Comparison of ENCODE assay signal across 17 mouse cellular contexts in the genomic region with DNA sequence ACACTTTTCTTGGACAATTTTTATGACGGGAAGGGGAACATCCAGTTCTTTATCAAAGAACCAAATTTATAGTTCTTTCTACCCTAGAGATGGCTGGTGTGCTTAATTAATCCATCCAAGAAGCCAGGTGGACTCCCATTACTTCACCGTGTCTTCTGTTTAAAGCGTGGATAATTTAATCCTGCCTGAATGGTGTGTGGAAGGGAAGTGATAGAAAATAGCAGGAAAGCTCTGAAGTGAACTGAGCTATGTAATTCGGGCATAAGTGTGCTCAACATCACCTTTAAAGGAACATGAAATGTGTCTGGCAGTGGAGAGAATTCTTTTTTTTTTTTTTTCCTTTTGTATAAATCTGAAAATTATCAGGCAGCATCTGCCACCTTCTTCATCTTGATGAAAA.
"Had no signal": no experiment of that assay in that cellular context is flagged by ENCODE, and none has a peak within 500 bp of the region (broad histone marks: within the 10 kb centered on the region; RNA-seq: fewer than 3 reads in every experiment).

No protein-coding gene starts in this region.

- H3K36me3 ChIP-seq: liver, embryonic 13.5 days; liver, embryonic 15.5 days; lung, embryonic 15.5 days; neural tube, embryonic 12.5 days; stomach, embryonic 15.5 days had no signal

- DNase-seq: liver, embryonic 13.5 days; liver, postnatal 0 days; lung, adult 2 months; lung, postnatal 14 days; lung, postnatal 36 days; right cerebral cortex, postnatal 14 days; thymus, adult 2 months; thymus, postnatal 25 days; thymus, postnatal 4 days had no signal

- H3K9me3 ChIP-seq: liver, embryonic 13.5 days; liver, embryonic 15.5 days; lung, embryonic 15.5 days; megakaryocyte, embryonic 14.5 days; neural tube, embryonic 12.5 days; stomach, embryonic 15.5 days had no signal

- H3K4me1 ChIP-seq: liver, embryonic 13.5 days; liver, embryonic 15.5 days; lung, embryonic 15.5 days; neural tube, embryonic 12.5 days; stomach, embryonic 15.5 days had no signal

- H3K4me3 ChIP-seq: liver, embryonic 13.5 days; liver, embryonic 15.5 days; lung, embryonic 15.5 days; megakaryocyte, embryonic 14.5 days; neural tube, embryonic 12.5 days; stomach, embryonic 15.5 days had no signal

- ATAC-seq: liver, postnatal 0 days; lung, postnatal 0 days had no signal

- H3K27ac ChIP-seq: liver, embryonic 13.5 days; liver, embryonic 15.5 days; lung, embryonic 15.5 days; macrophage; neural tube, embryonic 12.5 days; stomach, embryonic 15.5 days; stomach, postnatal 0 days had no signal

- H3K9ac ChIP-seq: liver, embryonic 13.5 days; liver, embryonic 15.5 days; liver, postnatal 0 days; lung, embryonic 15.5 days; neural tube, embryonic 12.5 days; stomach, embryonic 15.5 days had no signal

- H3K4me2 ChIP-seq: liver, embryonic 13.5 days; liver, embryonic 15.5 days; lung, embryonic 15.5 days; neural tube, embryonic 12.5 days; stomach, embryonic 15.5 days had no signal

- H3K27me3 ChIP-seq: liver, embryonic 13.5 days; liver, embryonic 15.5 days; lung, embryonic 15.5 days; neural tube, embryonic 12.5 days; stomach, embryonic 15.5 days had no signal
